Mouse (Mus musculus) left cerebral cortex, postnatal 4 days (tissue): ENCODE data around the gene Kcnj9. TPM values are rescaled to one million over a fixed set of nuclear protein-coding genes. Genes with fewer than 3 reads are reported as not detected.
A peak's percentile ranks its signal among the peaks of the same experiment; 100 is the strongest.

Experiments
- DNase-seq: peaks from one replicate; pipeline ENCODE4 v3.0.0-alpha.2; 2022
- intact Hi-C: fragments of 180-260 bp; cut with DNase I; formaldehyde crosslinking; loops from one replicate; pipeline ENCODE4 v1.15.1; 2025
- total RNA-seq, 2 experiments: library from RNA; stranded (reverse); gene quantifications; 2 replicates each; pipeline ENCODE4 v1.2.3; 2021

Gene Kcnj9
- total RNA-seq, result 10 to 100 TPM; 23.5 to 27.4 TPM

DNA sequence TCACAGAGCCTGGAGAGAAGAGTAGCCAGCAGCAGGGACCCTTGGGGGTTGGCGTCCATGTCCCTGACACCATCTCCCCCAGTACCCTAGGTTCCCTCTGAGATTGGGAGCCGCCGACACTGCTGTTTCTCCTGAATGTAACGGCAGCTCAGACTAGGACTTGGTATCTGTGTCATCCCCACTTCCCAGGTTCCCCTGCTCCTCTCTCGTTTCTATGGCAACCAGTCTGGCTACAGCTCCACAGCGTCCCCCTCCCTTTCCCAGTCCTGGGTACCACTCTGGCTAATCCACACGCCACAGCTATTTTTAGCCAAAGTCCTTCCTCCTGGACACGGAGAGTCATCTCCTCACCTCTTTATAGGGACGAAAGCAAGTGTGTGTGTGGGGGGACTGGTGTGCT lies at the start of gene Kcnj9:
Gene Kcnj9, minus strand, starts transcription at position 188 of the 400 bp plus-strand sequence.
- DNase-seq, result peak; percentile 71
- intact Hi-C loops, result no loop called here

DNA sequence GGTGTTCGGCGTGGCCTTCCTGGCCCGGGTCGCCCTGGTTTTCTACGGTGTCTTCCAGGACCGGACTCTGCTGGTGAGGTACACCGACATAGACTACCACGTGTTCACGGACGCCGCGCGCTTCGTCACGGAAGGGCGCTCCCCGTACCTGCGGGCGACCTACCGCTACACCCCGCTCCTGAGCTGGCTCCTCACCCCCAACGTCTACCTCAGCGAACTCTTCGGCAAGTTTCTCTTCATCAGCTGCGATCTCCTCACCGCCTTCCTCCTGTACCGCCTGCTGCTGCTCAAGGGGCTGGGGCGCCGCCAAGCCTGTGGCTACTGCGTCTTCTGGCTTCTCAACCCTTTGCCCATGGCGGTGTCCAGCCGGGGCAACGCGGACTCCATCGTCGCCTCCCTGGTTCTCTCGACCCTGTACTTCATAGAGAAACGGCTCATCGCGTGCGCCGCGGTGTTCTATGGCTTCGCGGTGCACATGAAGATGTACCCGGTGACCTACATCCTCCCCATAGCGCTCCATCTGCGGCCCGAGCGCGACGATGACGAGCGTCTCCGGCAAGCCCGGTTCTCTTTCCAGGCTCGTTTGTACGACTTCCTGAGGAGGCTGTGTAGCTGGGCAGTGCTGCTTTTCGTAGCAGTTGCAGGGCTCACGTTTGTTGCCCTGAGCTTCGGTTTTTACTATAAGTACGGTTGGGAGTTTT lies 47.8 kb upstream of the Kcnj9 start:
- intact Hi-C loops, result no loop called here

DNA sequence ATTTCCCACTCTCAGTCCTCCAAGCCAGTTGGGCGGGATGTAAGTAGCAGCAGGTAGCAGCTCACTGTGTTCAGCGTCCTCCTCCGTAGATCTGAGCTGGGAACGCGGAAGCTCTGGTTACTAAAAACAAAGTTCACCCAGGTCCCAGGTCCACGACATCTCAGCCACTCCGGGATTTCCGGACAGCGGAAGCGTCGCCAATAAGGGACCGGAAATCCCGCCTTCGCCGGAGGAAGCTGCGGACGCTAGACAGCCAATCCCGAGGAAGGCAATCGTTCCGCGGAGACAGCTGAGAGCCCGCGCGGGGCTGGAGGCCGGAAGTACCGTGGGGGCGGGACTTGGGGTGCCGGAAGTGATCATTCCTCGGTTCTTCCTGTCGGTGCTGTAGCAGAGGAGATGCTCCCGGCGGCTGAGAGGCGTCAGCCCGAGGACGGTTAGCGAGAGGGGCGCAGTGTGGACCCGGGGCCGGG lies 47.1 kb upstream of the Kcnj9 start, which contains the start of gene Pigm:
Gene Pigm, plus strand, starts transcription at position 349 of the 470 bp plus-strand sequence.
- intact Hi-C loops, result no loop called here
- DNase-seq, result peak; percentile 98

More for the DNA sequence above, 47.8 kb upstream of the Kcnj9 start:
- peak; percentile 28 for DNase-seq

DNA sequence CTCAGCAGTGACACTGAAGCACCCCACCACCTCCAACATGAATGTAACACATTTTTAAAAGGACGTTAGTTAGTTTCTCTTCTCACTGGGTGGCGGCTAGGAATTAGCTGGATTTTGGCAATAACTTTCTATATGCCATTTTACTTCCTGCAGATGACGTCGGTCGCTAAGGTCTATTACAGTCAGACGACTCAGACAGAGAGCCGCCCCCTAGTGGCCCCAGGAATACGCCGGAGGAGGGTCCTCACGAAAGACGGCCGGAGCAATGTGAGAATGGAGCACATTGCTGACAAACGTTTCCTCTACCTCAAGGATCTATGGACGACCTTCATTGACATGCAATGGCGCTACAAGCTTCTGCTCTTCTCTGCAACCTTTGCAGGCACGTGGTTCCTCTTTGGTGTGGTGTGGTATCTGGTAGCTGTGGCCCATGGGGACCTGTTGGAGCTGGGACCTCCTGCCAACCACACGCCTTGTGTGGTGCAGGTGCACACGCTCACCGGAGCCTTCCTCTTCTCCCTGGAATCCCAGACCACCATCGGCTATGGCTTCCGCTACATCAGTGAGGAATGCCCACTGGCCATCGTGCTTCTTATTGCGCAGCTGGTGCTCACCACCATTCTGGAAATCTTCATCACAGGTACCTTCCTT lies 39.8 kb upstream of the Kcnj9 start:
- intact Hi-C loops, result no loop called here
- DNase-seq, result peak; percentile 72

DNA sequence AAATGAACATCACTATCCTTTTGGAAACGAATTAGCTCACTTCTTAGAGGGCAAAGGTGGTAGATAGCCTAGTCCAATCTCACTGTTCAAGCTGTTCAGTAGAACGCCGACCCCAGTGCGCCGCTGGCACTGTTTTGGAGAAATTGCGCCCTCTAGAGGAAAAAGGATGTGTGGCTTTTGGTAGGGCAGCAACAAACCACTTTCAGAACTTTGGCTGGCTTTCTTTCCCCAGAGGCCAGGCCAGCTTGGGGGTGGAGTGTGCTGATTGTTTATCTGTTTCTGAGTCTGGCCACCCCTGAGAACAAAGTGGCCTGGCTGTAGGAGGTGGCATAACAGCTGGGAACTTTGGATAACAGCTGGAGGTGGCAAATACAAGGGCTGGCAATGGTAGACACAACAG lies 35.6 kb upstream of the Kcnj9 start:
- peak; percentile 65 for DNase-seq
- intact Hi-C loops, result no loop called here

DNA sequence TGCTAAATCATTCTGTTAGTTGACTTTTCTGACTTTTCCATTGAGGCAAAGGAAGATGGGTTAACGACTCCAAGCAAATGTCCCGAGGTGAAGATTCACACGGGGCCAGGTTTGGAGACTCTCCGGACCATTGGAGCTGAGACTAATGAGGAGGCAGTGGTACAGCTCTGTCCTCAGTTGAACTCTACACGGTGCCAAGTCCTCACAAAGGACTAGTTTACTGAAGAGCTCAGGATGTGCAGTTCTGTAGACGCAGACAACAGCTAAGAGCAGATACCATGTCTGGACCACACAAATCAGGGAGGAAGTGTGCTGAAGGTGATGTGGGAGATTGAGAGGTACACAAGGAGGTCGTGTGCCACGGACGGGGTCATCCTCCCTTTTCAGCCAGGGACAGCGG lies 29.2 kb upstream of the Kcnj9 start:
- intact Hi-C loops, result no loop called here
- no peak for DNase-seq

DNA sequence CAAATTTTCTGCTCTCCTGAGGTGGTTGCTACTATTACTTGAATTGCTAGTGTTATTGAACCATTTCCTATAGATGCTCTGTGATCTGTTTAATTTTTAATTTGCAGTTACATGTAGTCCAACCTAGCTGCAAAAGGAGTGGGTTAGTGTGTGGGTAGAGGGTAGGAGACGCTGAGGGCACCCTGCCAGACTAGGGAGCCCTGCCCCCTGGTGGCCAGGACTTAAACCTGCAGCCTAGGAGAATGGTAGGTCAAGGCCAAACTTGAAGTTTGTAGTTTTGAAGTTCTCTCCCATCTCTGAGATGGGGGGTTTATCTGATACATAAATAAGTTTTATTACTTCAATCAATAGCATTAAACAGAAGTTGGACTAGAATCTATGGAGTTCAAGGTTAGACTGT lies 28.4 kb upstream of the Kcnj9 start:
- intact Hi-C loops, result no loop called here
- peak; percentile 66 for DNase-seq

DNA sequence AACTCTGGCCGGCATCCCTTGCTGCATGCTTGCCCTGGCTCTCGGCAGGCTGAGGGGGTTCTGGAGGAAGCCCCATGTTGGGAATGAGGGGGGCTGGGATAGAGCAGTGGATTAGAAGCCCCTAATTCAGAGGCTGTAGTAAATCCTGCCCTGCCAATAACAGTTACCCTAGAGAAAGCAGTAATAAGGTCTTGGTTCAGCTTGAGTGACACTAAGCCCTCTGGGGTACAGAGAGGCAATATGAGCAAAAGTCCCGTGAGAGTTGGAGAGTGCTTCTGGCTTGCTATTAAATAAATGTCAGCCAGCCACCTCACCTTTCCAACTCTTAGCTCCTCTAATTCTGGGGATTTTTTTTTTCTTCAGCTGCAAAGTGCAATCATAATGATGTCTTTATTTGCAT lies 26.2 kb upstream of the Kcnj9 start:
- no peak for DNase-seq
- intact Hi-C loops, result no loop called here

DNA sequence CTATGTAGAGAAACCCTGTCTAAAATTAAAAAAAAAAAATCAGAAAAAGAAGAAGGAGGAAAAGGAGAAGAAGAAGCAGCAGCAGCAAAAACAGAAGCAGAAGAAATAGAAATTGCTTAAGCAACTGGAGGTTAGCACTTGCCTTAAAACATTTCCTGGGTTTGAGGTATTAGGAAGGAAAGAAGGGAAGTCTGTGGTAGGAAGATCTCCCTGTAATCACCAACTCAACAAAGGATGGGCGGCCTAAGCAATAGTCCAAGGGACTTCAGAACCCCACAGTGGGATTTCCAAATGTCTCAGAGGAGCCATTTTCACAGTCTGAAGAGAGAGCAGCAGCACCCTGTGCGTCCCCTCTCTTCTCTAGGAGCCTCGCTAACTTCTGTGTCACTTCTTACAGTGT lies 23.3 kb upstream of the Kcnj9 start:
- DNase-seq, result no peak
- intact Hi-C loops, result no loop called here

DNA sequence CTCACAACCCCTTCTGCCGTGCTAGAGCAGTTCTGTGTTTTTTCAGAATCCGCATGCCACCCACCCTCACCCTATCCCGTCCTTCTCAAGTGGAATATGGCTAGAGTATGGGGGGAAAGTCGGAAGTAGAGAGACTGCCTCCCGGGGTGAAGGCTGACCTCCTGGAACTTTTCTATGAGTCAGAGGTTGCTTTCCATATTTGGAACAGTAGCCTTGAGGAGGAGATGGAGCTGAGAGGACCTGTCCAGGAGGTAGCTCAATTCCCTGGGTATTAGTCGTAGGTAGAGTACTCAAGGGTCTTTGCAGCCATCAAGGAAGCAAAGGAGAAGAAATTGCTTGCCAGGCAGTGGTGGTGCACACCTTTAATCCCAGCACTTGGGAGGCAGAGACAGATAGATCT lies 22.9 kb upstream of the Kcnj9 start:
- intact Hi-C loops, result no loop called here
- DNase-seq, result no peak

DNA sequence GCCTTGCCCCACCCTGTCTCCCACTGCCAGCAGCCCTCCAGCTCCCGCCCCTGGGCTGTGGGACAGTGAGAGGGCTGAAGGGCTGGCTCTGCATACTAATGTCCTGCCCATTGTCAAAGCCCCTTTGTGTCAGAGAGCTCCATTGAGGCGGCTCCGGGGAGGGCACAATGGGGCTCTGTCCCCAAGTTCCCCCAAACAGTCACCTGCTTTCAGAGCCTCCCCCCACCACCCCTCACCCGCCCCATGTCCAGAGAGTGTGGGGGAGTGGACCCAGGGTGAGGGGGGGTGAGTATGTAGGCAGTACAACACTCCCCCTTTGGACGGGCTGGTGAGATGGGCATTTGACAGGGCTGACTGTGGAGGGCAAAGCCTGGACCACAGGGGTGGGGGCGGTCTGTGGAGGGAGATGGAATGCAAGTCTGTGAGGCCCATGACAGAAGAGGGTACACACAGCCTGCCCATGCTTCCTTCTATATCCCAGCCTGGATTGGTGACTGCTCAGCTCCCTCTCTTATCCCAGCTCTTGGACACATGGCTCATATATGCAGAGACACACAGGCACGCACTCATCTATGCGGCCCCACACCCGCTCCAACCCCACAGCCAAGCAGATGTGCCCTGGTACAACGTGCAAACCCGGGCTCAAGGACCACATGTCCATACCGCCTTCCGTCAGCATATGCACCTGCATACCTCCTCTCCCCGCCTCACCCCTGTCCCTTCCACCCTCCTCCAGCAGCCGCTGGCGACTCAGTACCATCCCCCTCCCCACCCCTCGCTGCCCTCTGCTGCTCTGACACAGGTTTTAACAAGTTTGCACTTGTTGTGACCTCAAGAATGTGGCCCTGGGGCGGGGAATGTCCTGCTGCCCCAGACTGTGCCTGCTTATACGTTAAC lies 21.0 kb upstream of the Kcnj9 start:
- peak; percentile 72 for DNase-seq
- intact Hi-C loops, result no loop called here

DNA sequence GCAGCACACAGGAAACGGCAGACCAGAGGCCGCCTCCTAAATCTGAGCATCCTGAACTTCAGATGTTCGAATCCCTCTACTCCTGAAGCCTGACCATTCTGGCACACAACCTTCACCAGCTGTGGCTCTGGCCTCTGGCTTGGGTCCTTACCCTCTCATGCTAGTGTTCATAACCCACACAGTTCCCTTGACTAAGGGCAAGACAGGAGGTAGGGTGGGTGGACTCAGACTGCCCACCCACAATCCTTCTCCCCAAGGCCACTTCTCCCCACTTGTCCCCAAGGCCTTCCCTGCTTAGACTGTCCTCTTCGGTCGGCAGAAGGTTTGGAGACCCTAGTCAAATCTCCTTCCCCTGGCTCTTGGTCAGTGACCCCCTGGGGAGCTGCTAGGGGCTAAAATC lies 20.4 kb upstream of the Kcnj9 start:
- intact Hi-C loops, result no loop called here
- no peak for DNase-seq

DNA sequence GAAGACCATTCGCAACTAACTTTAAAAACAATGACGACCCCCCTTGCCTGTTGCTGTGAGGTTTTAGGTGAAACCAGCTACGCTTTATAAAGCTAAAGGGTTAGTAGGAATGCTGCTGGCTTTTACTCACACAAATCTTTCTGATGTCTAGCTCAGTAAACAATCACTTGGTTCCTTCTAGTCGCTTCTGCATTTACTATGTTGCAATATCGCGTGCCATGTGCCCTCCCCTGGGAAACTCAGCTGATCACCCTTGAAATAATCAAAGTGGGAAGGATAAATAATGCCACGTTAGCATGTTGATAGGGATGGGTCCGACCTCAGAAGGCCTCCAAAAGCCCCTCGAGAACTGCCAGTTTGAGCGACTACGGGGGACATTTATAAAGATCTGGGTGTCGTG lies 18.3 kb upstream of the Kcnj9 start:
- intact Hi-C loops, result no loop called here

DNA sequence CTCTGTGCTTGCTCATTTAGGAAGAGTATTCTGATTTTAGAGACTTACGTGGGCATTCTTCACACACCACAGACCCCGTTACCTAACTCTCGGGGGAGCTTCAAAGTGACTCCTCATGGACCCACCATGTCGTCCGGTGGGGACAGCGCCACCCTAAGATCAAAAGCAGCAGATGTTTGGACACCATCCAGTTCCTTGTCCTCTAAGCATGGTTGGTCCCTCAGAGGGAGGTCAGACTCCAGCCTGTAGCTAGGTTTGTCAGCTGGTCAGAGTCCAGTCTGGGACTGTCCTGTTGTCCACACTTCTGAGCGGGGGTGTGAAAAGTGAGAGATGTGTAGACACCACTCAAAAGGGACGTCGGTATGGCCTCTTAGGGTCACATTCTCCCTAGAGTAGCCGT lies 17.6 kb upstream of the Kcnj9 start:
- intact Hi-C loops, result no loop called here
- DNase-seq, result no peak

More for the DNA sequence above, 18.3 kb upstream of the Kcnj9 start:
- no peak for DNase-seq

DNA sequence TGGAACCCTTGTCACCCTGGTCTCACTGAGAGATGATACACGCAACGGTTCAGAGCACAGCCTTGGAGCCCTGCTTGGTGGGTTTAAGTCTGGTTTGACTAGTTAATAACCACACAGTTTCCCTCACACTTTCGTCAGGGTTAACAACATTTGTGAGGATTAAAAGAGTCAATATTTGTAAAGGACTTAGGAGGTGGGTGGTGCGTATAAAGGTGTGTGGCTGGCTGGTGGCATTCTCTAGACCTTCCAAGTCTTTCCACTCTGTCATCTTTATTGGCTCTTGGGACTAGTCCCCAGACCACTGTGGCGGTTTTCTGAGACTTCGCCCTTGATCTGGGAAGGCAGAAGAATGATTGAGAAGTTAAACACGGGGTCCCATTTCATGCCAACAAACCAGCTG lies 15.7 kb upstream of the Kcnj9 start:
- intact Hi-C loops, result no loop called here
- DNase-seq, result no peak

DNA sequence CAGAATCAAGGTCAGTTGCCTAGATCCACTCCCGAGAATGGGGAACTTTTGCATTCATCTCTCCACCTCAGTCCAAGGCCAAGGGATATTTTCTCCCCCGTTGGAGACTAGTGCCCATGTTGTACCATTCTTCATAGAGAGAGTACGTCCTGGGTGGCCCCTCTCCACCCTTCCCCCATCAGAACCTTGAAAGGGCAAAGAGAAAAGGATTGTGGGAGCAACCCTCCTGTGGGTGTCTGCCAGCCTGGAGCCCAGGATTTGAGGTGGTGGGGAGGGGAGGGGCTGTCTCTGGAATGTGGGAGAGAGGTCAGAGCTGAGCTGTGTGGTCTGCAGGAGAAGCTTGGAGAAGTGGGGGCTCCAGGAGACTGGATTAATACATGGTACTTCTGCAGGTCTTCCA lies 14.8 kb upstream of the Kcnj9 start:
- intact Hi-C loops, result no loop called here
- DNase-seq, result no peak

DNA sequence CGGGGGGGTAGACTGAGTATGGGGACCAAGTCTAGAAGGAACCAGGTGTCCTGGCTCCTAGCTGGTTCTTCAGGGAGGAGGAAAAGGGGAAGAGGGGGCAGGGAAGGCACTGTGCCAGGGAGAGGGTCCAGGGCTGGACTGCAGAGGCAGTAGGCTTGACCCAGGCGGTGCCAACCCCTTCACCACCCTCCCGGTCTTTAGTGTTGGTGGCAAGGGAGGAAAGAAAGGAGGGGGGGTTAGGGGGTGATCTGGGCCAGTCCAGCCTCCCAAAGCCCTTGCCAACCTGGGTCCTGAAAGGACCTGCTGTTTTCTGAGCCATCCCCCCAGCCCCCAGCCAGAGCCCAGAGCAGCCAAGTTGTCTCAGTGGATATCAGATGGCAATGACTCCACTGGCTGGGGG lies 13.6 kb upstream of the Kcnj9 start:
- peak; percentile 82 for DNase-seq

DNA sequence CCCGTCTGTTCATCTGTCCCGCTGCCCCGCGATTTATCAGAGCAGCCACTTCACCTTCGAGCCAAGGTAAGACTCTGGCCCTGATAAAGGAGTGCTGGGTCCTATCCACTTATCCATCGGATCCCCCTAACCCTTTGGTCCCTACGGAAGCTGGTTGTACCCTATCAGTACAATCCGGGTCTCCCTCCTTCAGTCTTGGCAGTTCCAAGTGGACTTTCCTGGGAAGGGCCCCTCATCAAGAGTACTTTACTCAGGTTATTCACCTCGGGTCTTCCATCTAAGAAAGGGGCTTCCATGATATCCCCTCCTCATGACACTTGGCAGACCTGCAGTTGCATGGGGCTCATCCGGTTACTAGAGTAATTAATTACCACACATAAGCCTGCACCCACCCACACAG lies 12.3 kb upstream of the Kcnj9 start:
- intact Hi-C loops, result no loop called here
- no peak for DNase-seq

More for the DNA sequence above, 13.6 kb upstream of the Kcnj9 start:
- intact Hi-C loops, result no loop called here

DNA sequence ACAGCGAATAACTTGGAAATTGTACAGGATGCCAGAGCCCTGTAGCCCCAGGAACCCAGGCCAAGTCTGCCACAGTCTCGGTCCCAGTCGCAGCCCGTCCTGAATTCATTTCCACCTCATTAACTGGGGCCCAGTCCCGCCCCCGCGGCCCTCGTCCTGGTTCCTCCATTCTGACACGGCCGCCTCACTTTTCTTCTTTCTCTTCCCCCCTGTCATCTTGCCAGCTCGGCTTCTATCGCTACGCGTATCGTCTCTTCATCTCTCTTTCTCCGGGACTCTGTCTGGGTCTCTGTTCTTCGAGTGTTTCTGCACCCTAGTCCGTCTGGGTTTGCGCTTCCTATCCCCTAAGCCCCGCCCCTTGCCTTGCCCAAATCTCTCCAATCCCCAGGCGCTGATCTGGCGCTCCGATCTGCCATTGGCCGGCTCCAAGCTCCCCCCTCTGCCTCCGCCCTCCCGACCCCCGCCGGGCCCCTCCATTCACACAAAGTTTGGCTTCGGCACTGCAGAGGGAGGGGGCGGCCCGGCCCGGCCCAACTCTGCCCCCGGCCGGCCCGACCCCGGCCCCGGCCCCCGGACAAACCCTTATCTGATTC lies 11.7 kb upstream of the Kcnj9 start, which contains the start of gene Kcnj10:
Gene Kcnj10, plus strand, starts transcription at position 482 of the 593 bp plus-strand sequence.
- intact Hi-C loops, result no loop called here
- DNase-seq, result peak; percentile 91

DNA sequence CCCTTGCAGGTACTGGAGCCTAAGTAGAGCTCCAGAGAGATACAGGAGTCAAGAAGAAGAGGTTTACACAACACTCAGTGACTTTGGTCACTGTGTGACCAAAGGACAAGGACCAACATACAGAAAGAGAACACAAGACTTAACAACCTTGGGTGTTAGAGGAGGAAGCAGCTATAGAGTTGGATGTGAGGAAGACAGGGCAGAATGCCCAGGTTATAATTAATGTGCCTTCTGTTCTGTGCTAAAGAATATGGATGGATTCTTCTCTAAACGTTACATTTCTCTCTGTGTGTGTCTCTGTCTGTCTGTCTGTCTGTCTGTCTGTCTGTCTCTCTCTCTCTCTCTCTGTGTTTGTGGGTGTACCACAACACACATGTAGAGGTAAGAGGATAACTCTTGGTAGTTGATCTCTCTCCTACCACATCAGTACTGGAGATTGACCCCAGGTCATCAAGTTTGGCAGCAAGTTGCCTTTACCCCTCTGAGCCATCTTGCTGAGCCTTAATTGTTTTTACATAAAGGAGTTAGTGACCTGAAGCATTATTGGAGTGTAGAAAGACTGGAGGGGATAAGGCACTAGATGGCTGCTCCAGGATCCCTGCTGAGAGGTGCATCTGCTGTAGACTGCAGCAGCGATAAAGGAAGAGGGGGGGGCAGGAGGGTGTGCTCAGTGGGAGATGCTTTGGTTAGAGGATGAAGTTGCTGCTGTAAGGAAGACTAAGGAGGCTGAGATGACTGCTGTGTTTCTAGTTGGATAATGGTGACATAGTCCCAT lies 8.5 kb upstream of the Kcnj9 start:
- DNase-seq, result no peak
- intact Hi-C loops, result no loop called here
